ENCODE assay signal across 26 mouse cellular contexts in the genomic region with DNA sequence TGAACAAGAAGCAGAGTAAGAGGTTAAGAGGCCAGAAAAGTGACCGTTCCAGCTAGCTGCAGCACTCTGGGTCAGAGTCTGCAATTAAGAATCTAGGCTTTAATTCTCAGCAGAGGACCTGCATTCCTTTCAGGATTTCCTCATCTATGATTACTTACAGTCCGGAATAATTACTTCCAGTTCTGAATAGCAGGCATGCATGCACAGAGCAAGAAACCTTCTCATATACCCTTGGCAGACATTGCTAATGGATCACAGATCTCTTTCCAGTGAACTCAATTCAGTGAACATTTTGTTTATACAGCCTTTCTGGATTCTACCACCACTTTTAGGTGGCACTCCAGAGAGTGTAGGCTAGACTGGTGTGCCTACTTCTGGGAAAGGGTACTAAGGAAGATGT.
DNase-seq lines count a peak whose midpoint lies in the region; ATAC-seq and TF ChIP-seq lines count a peak whose summit lies in the region.
"Had no signal": no experiment of that assay in that cellular context is flagged by ENCODE, and none has a peak within 500 bp of the region (broad histone marks: within the 10 kb centered on the region; RNA-seq: fewer than 3 reads in every experiment).

No protein-coding gene starts in this region.

- no peak for DNase-seq in Patski (ENCODE audit: low read depth, low spot score)
- DNase-seq in embryonic facial prominence, embryonic 11.5 days (ENCODE audit: low spot score), result peak; percentile 86
- DNase-seq in limb, embryonic 10.5 days (ENCODE audit: low spot score), result no peak
- peak; percentile 74 for DNase-seq in retina, postnatal 1 day
- DNase-seq in layer of hippocampus, adult 18-20 months (ENCODE audit: low spot score in 2 of 2), result no peak
- no peak for DNase-seq in heart, adult 8-10 months (ENCODE audit: low spot score)
- DNase-seq: adrenal gland, postnatal 36 days; cerebellum, adult 11 months; cerebellum, adult 9-11 months; gastrocnemius, postnatal 14 days; heart, adult 18-20 months; kidney, adult 18-20 months; lung, postnatal 36 days; right cerebral cortex, adult 18-20 months; right cerebral cortex, postnatal 4 days; thymus, postnatal 25 days had no signal

- H3K27me3 ChIP-seq in Patski, result no peaks in the 10 kb centered on the region
- no peaks in the 10 kb centered on the region for H3K27me3 ChIP-seq in embryonic facial prominence, embryonic 11.5 days (ENCODE audit: control insufficient read depth, insufficient read depth, low read length)
- H3K27me3 ChIP-seq in limb, embryonic 10.5 days (ENCODE audit: low read depth, poor library complexity, severe bottlenecking), result no peaks in the 10 kb centered on the region
- no peaks in the 10 kb centered on the region for H3K27me3 ChIP-seq in intestine, embryonic 16.5 days (replicated peaks; ENCODE audit: control insufficient read depth, insufficient read depth, low read length)
- H3K27me3 ChIP-seq: forebrain, embryonic 13.5 days; hindbrain, embryonic 12.5 days; limb, embryonic 15.5 days; midbrain, embryonic 13.5 days had no signal

- H3K9me3 ChIP-seq in embryonic facial prominence, embryonic 11.5 days (replicated peaks; ENCODE audit: control insufficient read depth, low read length), result no peaks in the 10 kb centered on the region
- H3K9me3 ChIP-seq in limb, embryonic 10.5 days (replicated peaks), result no peaks in the 10 kb centered on the region
- H3K9me3 ChIP-seq in intestine, embryonic 16.5 days (ENCODE audit: control insufficient read depth, low read length), result no peaks in the 10 kb centered on the region
- H3K9me3 ChIP-seq: forebrain, embryonic 13.5 days; hindbrain, embryonic 12.5 days; limb, embryonic 15.5 days; megakaryocyte, embryonic 14.5 days; midbrain, embryonic 13.5 days had no signal

- POLR2A ChIA-PET in Patski (lab: Charles Lee), result no interaction called here

- no peaks in the 10 kb centered on the region for H3K4me1 ChIP-seq in embryonic facial prominence, embryonic 11.5 days (ENCODE audit: control insufficient read depth, insufficient read depth, low read length)
- peaks cover 59% of the 10 kb centered on the region for H3K4me1 ChIP-seq in limb, embryonic 10.5 days
- no peaks in the 10 kb centered on the region for H3K4me1 ChIP-seq in intestine, embryonic 16.5 days (ENCODE audit: control insufficient read depth, insufficient read depth, low read length)
- H3K4me1 ChIP-seq: megakaryocyte, embryonic 14.5 days had no signal

- peak; percentile 47 for ATAC-seq in Patski
- 0 out of 2 replicates have a peak, but pooled peaks have one; percentile 58 for ATAC-seq in embryonic facial prominence, embryonic 11.5 days (replicated peaks; ENCODE audit: insufficient number of reproducible peaks, low FRiP score, low TSS enrichment, low read depth)
- no peak for ATAC-seq in intestine, embryonic 16.5 days
- ATAC-seq: midbrain, embryonic 13.5 days had no signal

- H3K4me2 ChIP-seq in embryonic facial prominence, embryonic 11.5 days (ENCODE audit: low read depth, low read length), result no peak overlapping the region
- H3K4me2 ChIP-seq in intestine, embryonic 16.5 days (ENCODE audit: low read depth, low read length), result no peak overlapping the region
- H3K4me2 ChIP-seq: forebrain, embryonic 13.5 days; hindbrain, embryonic 12.5 days; limb, embryonic 15.5 days; lung, embryonic 14.5 days; midbrain, embryonic 13.5 days had no signal

- WGBS in embryonic facial prominence, embryonic 11.5 days, result 28% methylated on average over 2 of the region's 2 CpGs
- 49% methylated on average over 2 of the region's 2 CpGs for WGBS in limb, embryonic 10.5 days
- 77% methylated on average over 2 of the region's 2 CpGs for WGBS in intestine, embryonic 16.5 days

- H3K36me3 ChIP-seq in embryonic facial prominence, embryonic 11.5 days (replicated peaks; ENCODE audit: control insufficient read depth, insufficient read depth, low read depth, low read length), result no peaks in the 10 kb centered on the region
- no peaks in the 10 kb centered on the region for H3K36me3 ChIP-seq in limb, embryonic 10.5 days
- H3K36me3 ChIP-seq in intestine, embryonic 16.5 days (ENCODE audit: control insufficient read depth, insufficient read depth, low read length), result no peaks in the 10 kb centered on the region
- H3K36me3 ChIP-seq: hindbrain, embryonic 12.5 days; limb, embryonic 15.5 days; midbrain, embryonic 13.5 days had no signal

- H3K9ac ChIP-seq in embryonic facial prominence, embryonic 11.5 days (replicated peaks; ENCODE audit: low read length), result no peak overlapping the region
- no peak overlapping the region for H3K9ac ChIP-seq in intestine, embryonic 16.5 days (ENCODE audit: low read depth, low read length)
- H3K9ac ChIP-seq: forebrain, embryonic 13.5 days; hindbrain, embryonic 12.5 days; limb, embryonic 15.5 days; liver, embryonic 14.5 days; lung, embryonic 14.5 days; midbrain, embryonic 13.5 days had no signal

- CTCF ChIA-PET in Patski (lab: Charles Lee), result no interaction called here

- in situ Hi-C loops in Patski (cut with MboI; ENCODE audit: low pct_unique_long_range_greater_than_20kb), result no loop called here

- TF ChIP-seq CTCF in Patski (IDR thresholded peaks at IDR 0.05), result no peak

- no peak overlapping the region for H3K27ac ChIP-seq in embryonic facial prominence, embryonic 11.5 days (replicated peaks; ENCODE audit: low read depth, low read length)
- H3K27ac ChIP-seq in limb, embryonic 10.5 days, result peak overlapping the region; percentile 80; the same call in 1 of the 2 replicates
- H3K27ac ChIP-seq in intestine, embryonic 16.5 days (ENCODE audit: low read length), result no peak overlapping the region
- H3K27ac ChIP-seq: forebrain, embryonic 13.5 days; hindbrain, embryonic 12.5 days; kidney, postnatal 0 days; limb, embryonic 15.5 days; liver, embryonic 14.5 days; midbrain, embryonic 13.5 days had no signal

- H3K4me3 ChIP-seq in embryonic facial prominence, embryonic 11.5 days (ENCODE audit: low read depth, low read length), result no peak overlapping the region
- no peak overlapping the region for H3K4me3 ChIP-seq in limb, embryonic 10.5 days
- no peak overlapping the region for H3K4me3 ChIP-seq in intestine, embryonic 16.5 days (ENCODE audit: low read length)
- H3K4me3 ChIP-seq: erythroblast, embryonic 14.5 days; forebrain, embryonic 13.5 days; hindbrain, embryonic 12.5 days; limb, embryonic 15.5 days; megakaryocyte, embryonic 14.5 days; midbrain, embryonic 13.5 days had no signal

Comparison
In these comparisons a context has a peak if more than half of its experiments do, and no peak if none do; other contexts are left out.
1. DNase-seq: peak in embryonic facial prominence, embryonic 11.5 days (single experiment) and retina, postnatal 1 day (single experiment); none in Patski (single experiment), limb, embryonic 10.5 days (single experiment), layer of hippocampus, adult 18-20 months (0 of 2) and heart, adult 8-10 months (single experiment).